Mouse (Mus musculus) ES-E14 (cell line): Measurements from ENCODE around the gene Gm29666.

ENCODE experiments used
- MAFK ChIP-seq: IDR thresholded peaks from 2 replicates; pipeline ENCODE4 v1.6.1; 2014; ENCODE audit warnings: mild to moderate bottlenecking, low read depth, low read length, inconsistent platforms; ENCODE audit not compliant: insufficient read depth
- ZC3H11A ChIP-seq: IDR thresholded peaks from 2 replicates; pipeline ENCODE4 v1.6.1; 2012; ENCODE audit warnings: low read depth, mild to moderate bottlenecking, inconsistent platforms, low read length, borderline replicate concordance

DNA sequence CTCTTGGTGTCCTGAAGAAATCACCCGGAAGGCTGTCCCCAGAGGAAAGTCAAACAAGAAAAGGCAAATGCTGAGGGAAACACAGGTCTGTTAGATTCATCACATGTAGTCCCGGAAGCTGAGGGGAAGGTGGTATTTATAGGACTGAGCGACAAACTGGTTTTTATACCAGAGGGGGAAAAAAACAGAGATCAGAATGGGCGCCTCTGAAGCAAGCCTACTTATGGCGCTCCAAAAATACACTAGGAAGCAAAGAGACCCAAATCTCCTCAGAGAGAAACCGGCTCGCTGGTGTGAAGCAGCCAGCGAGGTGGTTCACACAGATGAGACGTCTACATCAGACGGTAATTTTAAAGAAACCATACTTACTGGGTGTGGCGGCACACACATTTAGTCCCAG, 46.8 kb downstream of the Gm29666 start:
- TF ChIP-seq ZC3H11A: no peak
- no peak for TF ChIP-seq MAFK
